Mouse (Mus musculus) MEL-GATA-1-ER (cell line): ENCODE measurements at regions not wholly inside any gene's neighbourhood (a gene's known extent, or its start where the extent isn't known, plus 50 kb on each side); places are given as distances from the start of the nearest gene placed in this dataset.

ENCODE experiments used
- DNase-seq: peaks from one replicate; pipeline ENCODE4 v3.0.0-alpha.2; 2012; ENCODE audit warnings: low read depth; ENCODE audit errors: extremely low read depth

DNA sequence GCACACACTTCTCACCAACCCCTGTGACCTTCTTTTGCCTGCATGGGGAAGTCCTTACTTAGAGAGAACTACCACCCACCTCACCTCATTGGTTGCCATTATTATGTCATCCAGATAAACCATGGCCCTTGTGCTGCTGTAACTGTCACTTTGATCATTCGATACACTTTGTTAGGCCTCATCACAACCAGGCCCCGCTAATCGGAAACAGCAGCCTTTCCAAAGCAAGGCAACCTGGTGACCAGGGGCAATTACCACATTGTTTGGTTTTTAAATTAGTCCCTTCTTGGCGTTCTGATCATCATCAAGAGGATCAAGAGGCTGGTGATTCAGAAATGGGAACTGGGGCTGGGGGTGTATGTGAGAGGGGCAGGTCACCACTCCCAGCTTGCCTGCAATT lies 208.9 kb upstream of the Meis1 start:
- no peak for DNase-seq

DNA sequence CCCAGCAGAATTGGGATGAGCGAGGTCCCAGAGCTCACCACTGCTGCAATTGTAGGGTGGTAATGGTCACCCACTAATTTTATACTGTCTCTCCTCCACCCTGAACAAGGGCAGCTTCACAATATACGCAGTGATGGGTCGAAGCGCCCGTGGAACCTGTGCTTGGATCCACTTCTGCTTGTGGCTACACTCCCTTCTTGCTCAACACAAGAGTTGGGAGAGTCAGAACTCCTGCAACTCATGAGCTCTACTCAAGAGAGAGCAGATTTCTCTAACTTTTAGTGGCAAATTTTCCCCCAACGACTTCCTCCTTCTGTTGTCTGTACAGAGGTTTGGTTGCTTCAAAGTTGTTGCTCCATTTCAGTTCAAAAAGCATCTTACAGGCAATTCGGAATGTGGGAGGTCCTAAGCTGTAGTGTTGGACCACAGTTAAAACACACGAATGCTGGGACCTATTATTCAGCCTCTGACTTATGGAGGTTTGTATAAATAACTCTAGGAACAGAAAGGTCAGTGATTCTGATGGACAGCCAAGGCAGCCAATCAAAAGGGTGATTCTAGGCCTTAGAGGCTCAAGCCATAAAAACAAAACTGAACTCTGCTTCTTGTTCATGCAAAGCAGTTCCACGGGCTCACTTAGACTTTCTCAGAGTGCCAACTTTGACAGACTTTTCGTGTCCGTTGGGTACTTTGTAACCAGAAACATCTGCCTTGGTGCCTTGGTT lies 227.8 kb upstream of the Meis1 start:
- no peak for DNase-seq

DNA sequence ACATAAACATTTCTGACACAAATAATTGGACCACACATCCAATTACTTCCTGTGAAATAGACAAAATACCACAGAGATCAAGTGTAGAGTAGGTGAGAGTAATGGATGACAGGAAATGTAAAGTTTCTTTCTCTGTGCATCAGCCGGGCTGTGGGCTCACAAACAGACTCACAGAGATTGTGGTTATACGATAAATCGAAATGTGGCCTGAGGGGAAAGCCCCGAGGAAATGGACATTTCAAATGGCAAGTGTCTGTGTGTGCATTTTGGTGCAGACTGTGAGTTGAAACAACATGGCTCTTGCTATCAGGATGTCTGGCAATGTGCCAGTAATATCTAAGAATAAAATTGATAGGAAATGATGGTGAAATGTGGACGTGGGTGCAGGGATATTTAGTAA lies 234.8 kb upstream of the Meis1 start:
- no peak for DNase-seq

DNA sequence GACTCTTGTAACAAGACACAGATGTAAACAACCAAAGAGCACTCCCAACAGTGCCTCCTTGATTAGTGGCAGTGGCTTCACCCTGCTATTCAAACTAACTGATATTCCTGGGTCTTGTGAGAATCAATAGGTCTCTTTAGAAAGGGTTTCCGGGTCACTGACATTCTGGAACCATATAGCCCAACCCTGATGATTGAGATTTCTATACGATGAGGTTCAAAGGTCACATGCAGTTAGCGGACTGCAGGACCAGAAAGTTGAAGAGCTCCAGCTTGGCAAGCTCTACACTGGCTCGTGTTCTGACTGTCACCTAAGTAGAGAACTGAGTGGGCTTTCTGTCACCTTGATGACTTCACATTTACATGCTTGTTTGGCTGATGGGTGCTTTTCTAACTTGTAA lies 235.4 kb upstream of the Meis1 start:
- no peak for DNase-seq

DNA sequence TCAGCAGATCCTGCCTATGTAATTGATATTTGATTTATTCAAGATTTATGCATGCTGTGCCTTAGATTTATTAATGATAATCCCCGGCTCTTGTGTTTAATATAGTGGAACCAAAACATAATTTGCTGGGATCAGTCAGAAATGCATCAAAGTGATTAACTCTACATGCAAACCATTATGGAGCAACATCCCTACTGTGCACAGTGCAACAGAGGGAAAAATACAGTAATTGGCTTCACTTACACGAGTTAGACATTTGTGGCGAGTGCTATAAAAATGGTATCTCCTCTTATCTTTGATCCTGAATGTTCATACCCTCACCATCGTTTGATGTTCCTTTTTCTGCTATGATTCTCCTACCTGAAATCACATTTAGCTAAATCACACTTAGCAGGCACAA lies 238.8 kb upstream of the Meis1 start:
- DNase-seq, result no peak

DNA sequence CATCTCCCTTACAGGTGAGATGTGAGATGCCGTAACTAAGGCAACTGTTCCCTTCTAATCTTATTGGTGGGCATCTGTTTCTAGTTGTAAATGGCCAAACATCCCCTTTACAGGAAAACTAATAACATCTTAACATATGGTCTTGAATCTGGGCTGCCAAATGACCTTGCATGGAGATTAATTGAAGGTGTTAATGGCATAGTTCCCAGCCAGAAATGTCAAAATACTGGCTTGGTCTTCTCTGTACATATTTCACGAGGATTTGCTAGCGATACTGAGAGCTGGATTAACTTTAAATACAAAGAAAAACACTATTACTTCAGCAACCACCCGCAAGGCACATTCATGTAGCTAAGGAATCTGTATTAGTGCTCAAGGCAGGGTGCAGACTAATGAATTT lies 244.0 kb upstream of the Meis1 start:
- DNase-seq, result no peak

DNA sequence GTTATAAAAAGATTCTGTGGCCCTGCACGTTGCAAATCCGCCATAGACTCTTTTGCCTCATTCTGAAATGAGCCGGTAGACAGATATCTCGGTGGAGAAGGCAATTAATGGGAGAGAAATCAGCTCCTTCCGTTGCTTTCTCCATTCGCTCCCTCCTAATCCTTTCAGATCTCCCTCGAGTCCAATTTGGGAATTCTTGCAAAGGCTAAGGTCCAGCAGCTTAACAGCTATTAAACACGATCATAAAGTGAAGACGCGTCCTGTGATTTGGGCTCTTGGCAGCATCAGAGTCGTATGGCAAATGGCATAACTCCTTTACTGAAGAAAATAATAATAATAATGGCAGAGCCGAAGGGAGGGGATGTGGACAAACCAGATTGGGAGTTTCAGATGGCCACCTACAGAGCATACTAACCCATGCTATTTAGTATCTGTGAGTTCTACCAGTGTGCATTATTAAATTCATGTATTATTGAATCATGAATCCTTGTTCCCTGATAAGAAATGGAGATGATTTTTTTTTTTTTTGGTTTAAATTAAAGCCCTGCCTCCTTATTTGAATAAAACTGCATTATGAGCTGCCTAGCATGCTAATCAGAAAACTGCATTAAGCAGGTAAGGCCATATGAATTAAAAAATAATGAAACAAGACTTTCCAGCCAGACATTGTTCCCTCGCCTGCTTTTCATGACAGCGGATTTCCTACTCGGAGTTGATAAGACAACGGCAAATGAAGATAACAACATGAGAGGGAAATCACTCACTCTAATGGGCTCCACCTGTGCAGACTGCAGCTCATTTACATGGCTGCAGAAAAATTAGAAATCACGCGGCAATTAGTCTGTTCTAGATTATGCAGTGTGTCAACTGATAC lies 246.2 kb upstream of the Meis1 start:
- DNase-seq, result no peak

DNA sequence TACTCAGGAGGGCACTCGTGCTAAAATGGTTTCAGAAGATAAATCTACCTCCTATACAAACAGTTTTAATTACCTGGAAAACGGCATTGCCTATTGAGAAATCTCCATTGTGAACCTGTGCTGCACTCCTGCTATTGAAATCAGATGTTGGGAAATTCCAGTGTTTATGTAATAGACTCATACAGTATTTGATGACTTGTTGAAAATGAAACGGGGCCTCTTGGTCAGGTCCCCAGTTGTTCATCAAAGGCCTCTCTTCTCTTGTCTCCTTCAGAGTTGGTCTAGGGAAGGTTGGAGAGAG lies 246.8 kb upstream of the Meis1 start:
- no peak for DNase-seq

DNA sequence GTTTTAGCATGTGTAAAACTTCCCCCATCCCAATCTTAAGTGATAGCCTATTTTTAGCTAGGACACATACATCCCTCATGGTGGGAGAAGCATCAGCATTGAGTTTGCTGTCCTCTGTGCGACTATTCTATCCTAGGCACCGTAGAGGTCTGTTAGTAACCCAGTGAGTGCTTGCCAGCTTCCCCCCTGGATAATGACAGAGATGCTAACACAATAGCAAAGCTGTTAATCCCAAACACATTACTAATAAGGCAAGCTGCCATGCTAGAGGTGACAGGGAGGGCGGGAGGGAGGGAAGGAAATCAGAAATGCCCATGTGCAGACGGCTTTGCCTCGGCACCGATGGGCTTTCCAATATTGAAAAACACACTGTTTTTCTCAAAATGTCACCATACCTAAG lies 272.2 kb upstream of the Meis1 start:
- no peak for DNase-seq

DNA sequence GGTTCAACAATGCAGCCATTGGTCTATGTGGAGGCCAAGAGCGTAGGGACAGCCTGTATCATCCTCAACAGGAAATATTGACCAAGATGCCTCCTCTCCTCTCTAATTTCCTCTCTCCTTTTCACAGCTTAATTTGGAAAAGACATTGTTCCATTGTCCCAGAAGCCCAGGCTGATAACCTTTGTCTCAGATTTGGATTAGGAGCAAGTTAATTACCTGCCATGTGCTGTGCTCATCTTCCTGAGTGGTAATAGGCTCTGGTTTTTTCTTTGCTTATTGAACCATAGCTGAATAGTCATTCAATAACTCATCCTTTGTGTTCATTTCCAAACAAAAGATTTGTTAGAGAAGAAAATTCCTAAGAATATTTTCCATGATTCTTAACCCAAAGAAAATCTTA lies 280.6 kb upstream of the Meis1 start:
- DNase-seq, result no peak

DNA sequence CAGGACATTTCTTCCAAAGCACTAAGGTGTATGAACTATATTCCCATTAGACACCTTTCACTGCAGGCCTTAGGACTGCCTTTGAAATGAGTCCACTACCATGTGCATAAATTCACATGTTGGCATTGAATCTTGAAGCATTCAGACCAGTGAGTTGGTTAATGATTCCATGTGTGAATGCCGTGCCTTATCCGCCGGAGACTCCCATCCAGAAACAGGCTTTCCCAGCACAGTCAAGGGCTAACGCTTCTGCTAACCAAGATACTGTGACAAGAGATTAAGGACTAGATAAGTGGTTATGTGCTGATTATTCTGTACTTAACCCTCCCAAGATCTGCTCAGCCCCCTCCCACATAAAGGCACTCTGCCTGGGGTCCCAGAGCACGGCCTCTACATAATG lies 287.9 kb upstream of the Meis1 start:
- no peak for DNase-seq

DNA sequence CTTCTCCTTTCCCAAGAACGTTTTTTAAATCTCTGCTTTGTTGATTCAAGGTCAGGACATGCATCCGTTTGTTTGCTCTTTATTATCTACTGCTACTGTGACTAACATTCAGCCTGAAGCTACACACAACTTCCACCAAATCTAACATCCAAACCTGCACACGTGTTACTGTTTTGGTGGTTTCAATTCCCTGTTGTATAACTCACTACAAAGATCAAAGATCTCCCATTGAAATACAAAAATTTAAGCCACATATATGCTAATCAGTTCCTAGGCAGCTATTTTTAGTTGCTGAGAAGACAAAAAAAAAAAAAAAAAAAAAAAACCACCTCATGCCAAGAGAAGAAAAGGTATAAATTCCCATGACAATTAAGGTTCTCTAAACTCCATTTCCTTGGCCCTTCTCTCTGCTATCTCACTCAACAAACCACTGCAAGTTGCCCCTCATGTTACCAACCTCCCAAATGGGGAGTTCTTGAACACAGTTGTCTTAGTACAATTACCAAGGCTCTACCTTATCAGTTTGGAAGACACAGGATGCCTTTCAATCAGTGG lies 312.0 kb upstream of the Meis1 start:
- no peak for DNase-seq

DNA sequence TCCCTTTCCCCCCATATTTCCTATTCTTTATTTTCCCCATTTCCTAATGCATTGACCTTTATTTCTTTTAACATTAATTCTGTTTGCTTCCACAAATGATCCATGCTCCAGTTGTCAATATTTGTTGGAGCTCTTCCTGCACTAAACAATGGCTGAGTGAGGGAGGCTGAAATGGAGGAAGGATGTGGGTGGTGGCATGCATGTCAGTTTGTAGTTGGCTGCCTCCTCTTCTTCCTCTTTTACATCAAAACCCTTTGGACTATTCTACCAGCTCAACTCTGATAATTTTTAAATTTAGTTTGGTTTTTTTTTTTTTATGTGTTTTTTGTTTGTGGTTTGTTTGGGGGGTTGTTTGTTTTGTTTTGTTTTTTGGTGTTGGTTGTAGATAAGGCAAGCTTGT lies 313.5 kb upstream of the Meis1 start:
- no peak for DNase-seq

DNA sequence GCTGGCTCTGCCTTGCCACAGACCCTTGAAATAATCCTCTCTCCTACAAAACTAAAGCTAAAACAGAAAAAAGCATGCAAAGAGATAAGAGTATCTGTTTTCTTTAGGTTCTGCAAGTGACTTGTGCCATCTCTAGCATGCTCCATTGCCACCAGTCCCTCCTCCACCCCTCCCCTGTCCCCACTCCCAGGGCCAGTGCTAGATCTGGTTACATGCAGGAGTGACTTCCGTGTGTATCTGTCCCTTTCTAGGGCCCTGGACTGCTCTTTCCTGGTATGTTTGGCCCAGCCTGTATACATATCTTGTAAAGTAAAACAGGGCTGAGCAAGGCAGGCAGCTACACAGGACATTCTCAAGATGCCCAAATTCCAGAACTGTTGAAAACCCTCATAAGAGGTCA lies 313.9 kb upstream of the Meis1 start:
- DNase-seq, result no peak

DNA sequence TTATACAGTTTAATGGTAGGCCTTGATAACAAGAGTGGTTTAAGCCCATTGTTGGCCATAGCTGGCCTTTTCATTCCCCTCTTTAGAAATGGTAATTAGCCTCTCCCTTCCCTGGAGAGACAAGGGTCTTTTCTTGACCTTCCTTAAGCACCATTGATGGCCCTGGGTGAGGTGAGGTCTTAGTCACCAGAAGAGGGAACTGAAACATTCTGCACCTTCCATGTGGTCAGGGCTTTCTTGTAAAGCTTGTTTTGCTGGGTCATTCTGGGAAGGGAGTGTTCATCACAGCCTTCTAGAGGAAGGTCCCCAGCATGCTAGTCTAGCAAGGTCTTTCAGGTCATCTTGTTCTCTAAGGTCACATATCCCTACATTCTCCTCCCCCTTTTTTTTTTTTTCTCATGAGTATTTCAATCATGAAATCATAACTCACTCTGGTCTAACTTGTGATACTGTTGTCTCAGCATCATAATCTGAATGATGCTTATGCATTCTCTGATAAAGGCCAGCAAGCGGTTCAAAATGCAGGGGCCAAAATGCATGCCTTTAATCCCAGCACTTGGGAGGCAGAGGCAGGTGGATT lies 315.2 kb upstream of the Meis1 start:
- no peak for DNase-seq

DNA sequence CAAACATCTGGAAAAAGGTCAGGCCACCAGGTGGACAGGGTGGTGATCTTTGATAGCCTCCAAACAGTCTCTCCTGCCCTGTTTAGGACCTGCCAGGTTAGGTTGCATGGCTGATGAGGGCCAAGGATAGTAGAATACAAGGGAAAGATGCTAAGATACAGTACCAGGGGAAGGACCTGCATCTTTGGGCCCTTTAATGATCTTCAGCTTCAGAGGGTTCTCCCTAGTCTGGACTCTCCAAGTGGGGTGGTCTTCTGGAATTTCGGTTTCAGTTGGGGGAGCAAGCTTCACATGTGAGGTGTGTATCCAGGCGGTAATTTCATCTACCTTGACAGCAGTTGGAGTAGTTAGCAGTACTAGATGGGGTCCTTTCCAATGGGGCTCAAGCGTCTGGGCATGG lies 316.6 kb upstream of the Meis1 start:
- no peak for DNase-seq

DNA sequence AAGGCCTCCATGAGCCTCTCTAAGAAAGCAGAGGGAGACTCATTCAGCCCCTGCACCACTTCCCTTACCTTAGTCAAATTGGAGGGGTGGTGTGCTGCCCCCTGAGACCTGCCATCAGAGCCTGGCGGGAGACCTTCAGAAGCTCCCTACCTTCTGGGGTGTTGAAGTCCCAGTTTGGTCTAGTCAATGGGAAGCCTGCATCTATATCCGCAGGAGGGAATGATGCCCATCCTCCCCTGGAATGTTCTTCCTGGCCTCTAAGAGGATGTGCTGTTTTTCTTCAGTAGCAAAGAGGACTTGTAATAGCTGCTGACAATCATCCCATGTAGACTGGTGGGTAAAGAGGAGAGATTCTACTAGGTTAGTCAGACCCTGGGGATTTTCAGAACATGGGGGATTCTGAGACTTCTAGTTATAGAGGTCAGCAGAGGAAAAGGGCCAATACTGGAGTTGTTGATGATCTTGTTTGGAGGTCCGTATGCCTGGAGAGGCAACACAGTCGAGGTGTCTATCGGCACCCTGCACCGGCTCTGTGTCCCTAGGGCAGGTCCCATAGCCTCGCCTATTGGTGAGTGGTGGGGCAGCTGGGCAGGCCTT lies 321.0 kb upstream of the Meis1 start:
- DNase-seq, result no peak

DNA sequence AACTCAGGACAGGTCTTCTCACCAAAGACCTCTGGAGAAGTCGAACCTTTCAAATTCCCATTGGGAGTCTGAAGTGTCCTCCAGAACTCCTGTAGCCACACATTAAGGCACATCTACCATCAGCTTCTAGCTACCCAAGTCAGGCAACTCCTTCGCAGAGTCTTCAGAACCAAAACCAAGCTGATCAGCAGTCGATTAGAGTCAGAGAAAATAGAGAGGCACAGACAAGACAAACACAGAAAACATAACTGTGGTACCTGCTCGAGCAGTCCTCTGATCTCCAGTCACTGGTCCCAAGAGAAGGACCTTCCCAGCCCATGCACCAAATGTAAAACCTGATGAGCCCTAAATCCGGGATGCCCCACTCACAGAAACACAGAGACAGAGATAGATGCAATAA lies 322.1 kb upstream of the Meis1 start:
- DNase-seq, result no peak

DNA sequence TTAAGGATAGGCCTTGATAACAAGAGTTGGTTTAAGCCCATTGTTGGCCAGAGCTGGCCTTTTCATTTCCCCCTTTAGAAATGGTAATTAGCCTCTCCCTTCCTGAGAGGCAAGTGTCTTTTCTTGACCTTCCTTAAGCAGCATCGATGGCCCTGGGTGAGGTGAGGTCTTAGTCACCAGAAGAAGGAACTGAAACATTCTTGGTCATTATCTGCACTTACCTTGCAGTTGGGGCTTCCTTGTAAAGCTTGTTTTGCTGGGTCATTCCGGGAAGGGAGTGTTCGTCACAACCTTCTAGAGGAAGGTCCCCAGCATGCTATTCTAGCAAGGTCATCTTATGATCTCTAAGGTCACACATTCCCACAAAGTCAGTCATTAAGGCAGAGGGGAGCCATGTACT lies 322.6 kb upstream of the Meis1 start:
- no peak for DNase-seq

DNA sequence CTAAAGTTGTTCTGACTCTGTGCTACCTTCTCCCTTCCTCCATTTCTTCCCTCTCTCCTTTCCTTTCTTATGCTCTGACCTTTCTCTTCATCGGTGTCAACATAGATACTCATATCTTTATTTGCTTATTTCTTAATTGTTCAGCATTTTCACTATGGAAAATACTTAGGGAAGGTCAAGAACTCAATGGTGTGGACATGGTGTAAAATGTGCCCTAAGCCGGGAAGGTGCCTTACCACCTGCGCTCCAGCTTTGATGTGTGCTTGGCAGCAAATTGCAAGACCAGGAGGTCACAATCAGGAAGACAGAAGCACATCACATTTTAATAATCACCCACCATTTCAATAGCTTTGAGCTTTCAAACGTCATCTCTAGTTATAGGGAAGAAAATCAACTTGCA lies 324.0 kb upstream of the Meis1 start:
- no peak for DNase-seq

DNA sequence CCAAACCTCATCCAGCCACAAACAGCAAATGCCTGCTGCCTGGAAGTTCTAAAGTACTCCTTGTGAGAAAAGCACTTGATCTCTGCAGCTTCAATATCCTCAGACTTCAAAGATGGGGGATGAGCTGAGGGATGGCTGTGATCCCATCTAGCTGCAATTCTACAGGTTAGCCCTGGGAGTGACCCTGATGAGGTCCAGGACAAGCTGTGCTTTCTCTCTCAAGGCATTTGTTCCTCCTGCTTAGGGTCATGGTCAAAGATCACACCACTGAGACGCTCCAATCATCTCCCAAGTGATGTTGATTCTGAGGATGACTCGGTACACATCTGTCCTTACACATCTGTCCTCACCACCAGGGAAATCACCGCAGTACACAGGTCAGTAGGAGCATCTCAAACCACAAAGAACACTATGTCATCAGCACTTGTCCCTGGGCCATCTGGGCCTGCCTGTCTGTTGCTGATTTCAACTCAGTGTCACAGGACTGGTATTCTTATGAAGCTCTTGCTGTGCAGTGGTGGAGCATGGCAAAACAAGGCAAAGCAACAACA lies 327.6 kb upstream of the Meis1 start:
- DNase-seq, result no peak
